Mouse (Mus musculus) kidney, postnatal 36 days (tissue): ENCODE data around the gene Pbld2.
A peak's percentile ranks its signal among the peaks of the same experiment; 100 is the strongest.

Experiments used
- DNase-seq, 2 experiments: peaks; one replicate each; pipeline ENCODE4 v3.0.0; 2021 to 2022; ENCODE audit warnings: mixed read lengths in 2 of 2

Pbld2 gene

GRCm38 (mm10) chr10:63023749-63024579, at the start of gene Pbld2, which contains the start of gene Hnrnph3:
TSS of gene Pbld2 (plus strand) at chr10:63024315.
TSS of gene Hnrnph3 (minus strand) at chr10:63024217.
- peak; percentile 98 to 99 for DNase-seq

- DNase-seq: no peak
Measured at GRCm38 (mm10) chr10:62979667-62980038, 44.5 kb upstream of the Pbld2 start.

GRCm38 (mm10) chr10:62980039-62980954, 43.8 kb upstream of the Pbld2 start, which contains the start of gene Rufy2:
TSS of gene Rufy2 (plus strand) at chr10:62980223.
- peak; percentile 82 to 92 for DNase-seq

- DNase-seq: no peak
Measured at GRCm38 (mm10) chr10:62984072-62984471, 40.0 kb upstream of the Pbld2 start.

GRCm38 (mm10) chr10:62984495-62984894, 39.6 kb upstream of the Pbld2 start:
- DNase-seq: peak; percentile 20 to 45

GRCm38 (mm10) chr10:62987341-62987740, 36.8 kb upstream of the Pbld2 start:
- DNase-seq: peak in 1 of 2 experiments; percentile 44

- DNase-seq: no peak
Measured at GRCm38 (mm10) chr10:62990636-62991035, 33.5 kb upstream of the Pbld2 start.

GRCm38 (mm10) chr10:62993991-62994390, 30.1 kb upstream of the Pbld2 start:
- no peak for DNase-seq

GRCm38 (mm10) chr10:63000584-63000983, 23.5 kb upstream of the Pbld2 start:
- no peak for DNase-seq

GRCm38 (mm10) chr10:63003252-63003651, 20.9 kb upstream of the Pbld2 start:
- DNase-seq: no peak

GRCm38 (mm10) chr10:63004556-63004955, 19.6 kb upstream of the Pbld2 start:
- DNase-seq: no peak

- no peak for DNase-seq
Measured at GRCm38 (mm10) chr10:63008193-63008592, 15.9 kb upstream of the Pbld2 start.

GRCm38 (mm10) chr10:63010268-63010667, 13.8 kb upstream of the Pbld2 start:
- no peak for DNase-seq

GRCm38 (mm10) chr10:63011556-63011955, 12.6 kb upstream of the Pbld2 start:
- no peak for DNase-seq

GRCm38 (mm10) chr10:63013476-63013875, 10.6 kb upstream of the Pbld2 start:
- no peak for DNase-seq

GRCm38 (mm10) chr10:63014168-63014567, 9.9 kb upstream of the Pbld2 start:
- DNase-seq: no peak

- DNase-seq: no peak
Measured at GRCm38 (mm10) chr10:63019304-63019703, 4.8 kb upstream of the Pbld2 start.

GRCm38 (mm10) chr10:63021702-63022101, 2.4 kb upstream of the Pbld2 start:
- DNase-seq: no peak

- peak in 1 of 2 experiments; percentile 36 for DNase-seq
Measured at GRCm38 (mm10) chr10:63022541-63023120, 1.5 kb upstream of the Pbld2 start.

GRCm38 (mm10) chr10:63023121-63023748, 880 bp upstream of the Pbld2 start:
- DNase-seq: peak; percentile 57 to 78

GRCm38 (mm10) chr10:63024580-63024910, 430 bp downstream of the Pbld2 start:
- peak; percentile 81 to 83 for DNase-seq

- DNase-seq: no peak
Measured at GRCm38 (mm10) chr10:63025016-63025415, 901 bp downstream of the Pbld2 start.
